Mouse (Mus musculus) hindlimb bud, embryonic 11.5 days (tissue): ENCODE measurements around the gene Baat.
A peak's percentile ranks its signal among the peaks of the same experiment; 100 is the strongest.
"Not testable (repeated sequence)": the region's sequence is repeated elsewhere in the genome, so short reads cannot be mapped to it uniquely, and the experiment has no call there.

Experiments used
- DNase-seq: peaks from one replicate; pipeline ENCODE4 v3.0.0-alpha.2; 2012; ENCODE audit warnings: low read depth, low spot score; ENCODE audit errors: extremely low spot score

Gene Baat

GRCm38 (mm10) chr4:49485934-49486650 is 20.3 kb downstream of the Baat start:
- DNase-seq = not testable (repeated sequence)

GRCm38 (mm10) chr4:49485442-49485841 is 20.9 kb downstream of the Baat start:
- DNase-seq = no peak

GRCm38 (mm10) chr4:49480896-49481295 is 25.5 kb downstream of the Baat start:
- no peak for DNase-seq

GRCm38 (mm10) chr4:49480104-49480760 is 26.1 kb downstream of the Baat start:
- peak; percentile 3 for DNase-seq

GRCm38 (mm10) chr4:49479035-49479434 is 27.3 kb downstream of the Baat start:
- not testable (repeated sequence) for DNase-seq

- DNase-seq = no peak
These were observed 28.1 kb downstream of the Baat start for GRCm38 (mm10) chr4:49478118-49478877.

- no peak for DNase-seq
These were observed 31.8 kb downstream of the Baat start for GRCm38 (mm10) chr4:49474583-49474982.

- no peak for DNase-seq
These were observed 32.8 kb downstream of the Baat start, which contains the start of gene Acnat1 for GRCm38 (mm10) chr4:49473435-49474100. Acnat1 (minus strand) TSS chr4:49473912.

GRCm38 (mm10) chr4:49469435-49470151 is 36.8 kb downstream of the Baat start:
- peak; percentile 14 for DNase-seq

- no peak for DNase-seq
These were observed 39.0 kb downstream of the Baat start for GRCm38 (mm10) chr4:49467360-49467759.

GRCm38 (mm10) chr4:49456171-49456570 is 50.2 kb downstream of the Baat start:
- no peak for DNase-seq

GRCm38 (mm10) chr4:49451848-49452551 is 54.4 kb downstream of the Baat start:
- no peak for DNase-seq

- not testable (repeated sequence) for DNase-seq
These were observed 55.1 kb downstream of the Baat start for GRCm38 (mm10) chr4:49451133-49451847.
